Mouse (Mus musculus) CD4-positive, CD25-positive, alpha-beta regulatory T cell, adult 4 months (primary cell): ENCODE results near the gene Olfr1298. TPM values are rescaled to one million over a fixed set of nuclear protein-coding genes. Genes with fewer than 3 reads are reported as not detected.

Experiments
- ATAC-seq: one replicate; pipeline ENCODE4 v1.8.0; 2017
- polyA plus RNA-seq, 2 experiments: library from polyadenylated mRNA; unstranded; fragments of 100-300 nt; shearing (Covaris generic); gene quantifications; one replicate each; pipeline ENCODE4 v1.2.1; 2017

Gene Olfr1298
- not detected for polyA plus RNA-seq

- ATAC-seq, result no peak
These were observed at the start of gene Olfr1298 for GRCm38 (mm10) chr2:111649101-111649500. Gene Olfr1298 (minus strand): TSS chr2:111649201.

GRCm38 (mm10) chr2:111661119-111661518 is 12.1 kb upstream of the Olfr1298 start, which contains the start of gene Olfr1299:
Gene Olfr1299 (plus strand): TSS chr2:111661419.
- no peak for ATAC-seq

GRCm38 (mm10) chr2:111626397-111626796 is 22.6 kb downstream of the Olfr1298 start, which contains the start of gene Olfr1297:
Gene Olfr1297 (minus strand): TSS chr2:111626497.
- no peak for ATAC-seq

Other genes with a start within 250 kb of the Olfr1298 start
- not detected for gene Olfr1286, start 226.1 kb downstream of the Olfr1298 start, polyA plus RNA-seq
- not detected for gene Olfr1287, start 200.1 kb downstream of the Olfr1298 start, polyA plus RNA-seq
- not detected for gene Olfr1288, start 175.1 kb downstream of the Olfr1298 start, polyA plus RNA-seq
- gene Olfr1289, start 168.4 kb downstream of the Olfr1298 start, polyA plus RNA-seq, result not detected
- gene Olfr1290, start 155.4 kb downstream of the Olfr1298 start, polyA plus RNA-seq, result not detected
- gene Olfr1291-ps1, start 152.0 kb downstream of the Olfr1298 start, polyA plus RNA-seq, result not detected
- gene Olfr1293-ps, start 124.0 kb downstream of the Olfr1298 start, polyA plus RNA-seq, result not detected
- gene Olfr1294, start 108.9 kb downstream of the Olfr1298 start, polyA plus RNA-seq, result not detected
- not detected for gene Olfr1295, start 79.5 kb downstream of the Olfr1298 start, polyA plus RNA-seq
- gene Olfr1297, start 22.7 kb downstream of the Olfr1298 start, polyA plus RNA-seq, result not detected
- not detected for gene Olfr1299, start 12.2 kb upstream of the Olfr1298 start, polyA plus RNA-seq
- gene Olfr1301, start 101.8 kb upstream of the Olfr1298 start, polyA plus RNA-seq, result not detected
- gene Olfr1302, start 128.2 kb upstream of the Olfr1298 start, polyA plus RNA-seq, result not detected
- not detected for gene Olfr1303, start 171.1 kb upstream of the Olfr1298 start, polyA plus RNA-seq
- not detected for gene Olfr1305, start 227.9 kb upstream of the Olfr1298 start, polyA plus RNA-seq